Mouse (Mus musculus): ENCODE measurements at regions not wholly inside any gene's neighbourhood (a gene's known extent, or its start where the extent isn't known, plus 50 kb on each side); places are given as distances from the start of the nearest gene placed in this dataset.

- no peaks in the 10 kb centered on the region for H3K9me3 ChIP-seq (ENCODE audit: control insufficient read depth, low read length)
- DNase-seq (ENCODE audit: low spot score) (no peak), ATAC-seq (ENCODE audit: low FRiP score) (no peak)
- no peak overlapping the region for H3K9ac ChIP-seq (ENCODE audit: low read depth, low read length)
- H3K27ac ChIP-seq (ENCODE audit: low read depth, low read length): no peak overlapping the region
- H3K4me1 ChIP-seq (replicated peaks; ENCODE audit: control insufficient read depth, insufficient read depth, low read length): no peaks in the 10 kb centered on the region
- no peak overlapping the region for H3K4me2 ChIP-seq (replicated peaks; ENCODE audit: low read depth, low read length)
- no peak overlapping the region for H3K4me3 ChIP-seq (ENCODE audit: low read depth, low read length)
- H3K36me3 ChIP-seq (ENCODE audit: control insufficient read depth, insufficient read depth, low read length): no peaks in the 10 kb centered on the region
- H3K27me3 ChIP-seq (ENCODE audit: control insufficient read depth, insufficient read depth, low read length): no peaks in the 10 kb centered on the region
- WGBS: 32% methylated on average over 3 of the region's 3 CpGs
These were observed 678.8 kb downstream of the Adam6a start for GRCm38 (mm10) chr12:114222541-114222940.

All from hindbrain, embryonic 11.5 days (tissue).